Mouse (Mus musculus) kidney, adult 11 months (tissue): ENCODE results near the gene Frmd4a.

Source experiments
- DNase-seq: peaks from one replicate; pipeline ENCODE4 v3.0.0; 2022

The Frmd4a gene

GRCm38 (mm10) chr2:4452590-4453400 lies 435.3 kb downstream of the Frmd4a start:
- peak; percentile 8 for DNase-seq

GRCm38 (mm10) chr2:4455097-4456025 lies 437.8 kb downstream of the Frmd4a start:
- no peak for DNase-seq

GRCm38 (mm10) chr2:4460897-4461296 lies 443.4 kb downstream of the Frmd4a start:
- no peak for DNase-seq

GRCm38 (mm10) chr2:4461514-4461913 lies 444.0 kb downstream of the Frmd4a start:
- no peak for DNase-seq

GRCm38 (mm10) chr2:4462480-4462879 lies 445.0 kb downstream of the Frmd4a start:
- DNase-seq = no peak

- no peak for DNase-seq
Observed at GRCm38 (mm10) chr2:4466084-4466483, 448.6 kb downstream of the Frmd4a start.

GRCm38 (mm10) chr2:4467314-4467713 lies 449.8 kb downstream of the Frmd4a start:
- no peak for DNase-seq

GRCm38 (mm10) chr2:4472760-4473480 lies 455.4 kb downstream of the Frmd4a start:
- no peak for DNase-seq

- DNase-seq = no peak
Observed at GRCm38 (mm10) chr2:4473866-4474538, 456.5 kb downstream of the Frmd4a start.

GRCm38 (mm10) chr2:4474539-4474937 lies 457.0 kb downstream of the Frmd4a start:
- no peak for DNase-seq

- DNase-seq = no peak
Observed at GRCm38 (mm10) chr2:4475991-4476390, 458.5 kb downstream of the Frmd4a start.

- no peak for DNase-seq
Observed at GRCm38 (mm10) chr2:4476608-4477007, 459.1 kb downstream of the Frmd4a start.

GRCm38 (mm10) chr2:4477311-4477710 lies 459.8 kb downstream of the Frmd4a start:
- DNase-seq = no peak

GRCm38 (mm10) chr2:4480180-4480579 lies 462.7 kb downstream of the Frmd4a start:
- DNase-seq = no peak

- DNase-seq = no peak
Observed at GRCm38 (mm10) chr2:4481154-4481553, 463.6 kb downstream of the Frmd4a start.

GRCm38 (mm10) chr2:4486185-4486584 lies 468.7 kb downstream of the Frmd4a start:
- no peak for DNase-seq

GRCm38 (mm10) chr2:4487280-4487679 lies 469.8 kb downstream of the Frmd4a start:
- DNase-seq = no peak

- DNase-seq = peak; percentile 34
Observed at GRCm38 (mm10) chr2:4490845-4491244, 473.3 kb downstream of the Frmd4a start.

GRCm38 (mm10) chr2:4492485-4493481 lies 475.3 kb downstream of the Frmd4a start:
- peak; percentile 44 for DNase-seq

- DNase-seq = no peak
Observed at GRCm38 (mm10) chr2:4494478-4494877, 477.0 kb downstream of the Frmd4a start.

- no peak for DNase-seq
Observed at GRCm38 (mm10) chr2:4499257-4499656, 481.7 kb downstream of the Frmd4a start.
